ENCODE assay signal across 10 mouse cellular contexts in the genomic region with DNA sequence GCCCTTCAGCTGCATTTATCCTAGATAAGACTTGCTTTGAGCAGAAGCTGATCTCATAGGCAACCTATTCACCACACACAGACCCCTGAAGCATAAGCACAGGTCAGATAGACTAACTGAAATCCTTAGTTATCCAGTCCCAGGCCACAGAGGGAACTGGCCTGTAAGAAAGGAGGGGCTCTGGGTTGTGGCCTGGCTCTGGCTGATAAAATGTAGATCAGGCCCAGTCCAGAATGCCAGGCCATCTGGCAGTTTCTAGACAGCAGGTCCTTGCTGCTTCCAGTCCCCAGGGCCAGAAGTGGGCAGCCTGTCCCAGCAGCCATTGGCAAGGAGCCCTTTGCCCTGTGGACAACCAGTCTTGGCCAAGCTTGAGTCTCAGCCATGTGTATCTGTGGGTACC. TPM values are rescaled to one million over a fixed set of nuclear protein-coding genes. Genes with fewer than 3 reads are reported as not detected.
DNase-seq lines count a peak whose midpoint lies in the region; ATAC-seq and TF ChIP-seq lines count a peak whose summit lies in the region.
"Had no signal": no experiment of that assay in that cellular context is flagged by ENCODE, and none has a peak within 500 bp of the region (broad histone marks: within the 10 kb centered on the region; RNA-seq: fewer than 3 reads in every experiment).

No protein-coding gene starts in this region.

- DNase-seq in lung, postnatal 25 days (ENCODE audit: low spot score), result no peak
- peak; percentile 99 for DNase-seq in cerebellum, postnatal 10 days
- DNase-seq in lung, postnatal 0 days (ENCODE audit: low spot score), result no peak
- DNase-seq in lung, adult 18-20 months, result no peak

- 0 out of 2 replicates have a peak, but pooled peaks have one; percentile 23 for ATAC-seq in lung, embryonic 15.5 days (ENCODE audit: borderline replicate concordance, extremely low read depth, low FRiP score, low TSS enrichment)
- no peak for ATAC-seq in heart, embryonic 14.5 days (ENCODE audit: insufficient number of reproducible peaks, insufficient read depth, low FRiP score, low read depth)
- ATAC-seq in megakaryocyte-erythroid progenitor cell, adult 5-6 weeks (replicated peaks; ENCODE audit: low FRiP score, low TSS enrichment, poor library complexity, severe bottlenecking), result peak; percentile 79
- ATAC-seq in lung, postnatal 0 days, result no peak
- ATAC-seq in forebrain, embryonic 15.5 days (replicated peaks), result no peak

- no peaks in the 10 kb centered on the region for H3K9me3 ChIP-seq in lung, embryonic 15.5 days
- 0 out of 2 replicates have a peak, but pooled peaks cover 5% of the 10 kb centered on the region for H3K9me3 ChIP-seq in heart, embryonic 14.5 days (ENCODE audit: control insufficient read depth, low read length)
- no peaks in the 10 kb centered on the region for H3K9me3 ChIP-seq in lung, postnatal 0 days (ENCODE audit: low read length)
- H3K9me3 ChIP-seq in forebrain, embryonic 15.5 days, result no peaks in the 10 kb centered on the region
- H3K9me3 ChIP-seq: embryonic facial prominence, embryonic 12.5 days had no signal

- H3K4me2 ChIP-seq in lung, embryonic 15.5 days, result no peak overlapping the region
- H3K4me2 ChIP-seq in heart, embryonic 14.5 days (ENCODE audit: low read length), result no peak overlapping the region
- H3K4me2 ChIP-seq in lung, postnatal 0 days (replicated peaks; ENCODE audit: low read depth, low read length), result no peak overlapping the region
- no peak overlapping the region for H3K4me2 ChIP-seq in forebrain, embryonic 15.5 days (replicated peaks)
- H3K4me2 ChIP-seq: embryonic facial prominence, embryonic 12.5 days had no signal

- H3K4me3 ChIP-seq in lung, embryonic 15.5 days, result no peak overlapping the region
- no peak overlapping the region for H3K4me3 ChIP-seq in heart, embryonic 14.5 days (ENCODE audit: control insufficient read depth in 1 of 2, insufficient read depth in 1 of 2, low read depth in 1 of 2, low read length in 2 of 2)
- H3K4me3 ChIP-seq in lung, postnatal 0 days (ENCODE audit: low read depth, low read length), result no peak overlapping the region
- no peak overlapping the region for H3K4me3 ChIP-seq in forebrain, embryonic 15.5 days
- H3K4me3 ChIP-seq: embryonic facial prominence, embryonic 12.5 days had no signal

- H3K9ac ChIP-seq in lung, embryonic 15.5 days, result no peak overlapping the region
- peak overlapping the region; percentile 7; the same call in 1 of the 2 replicates for H3K9ac ChIP-seq in heart, embryonic 14.5 days (ENCODE audit: low read length)
- no peak overlapping the region for H3K9ac ChIP-seq in lung, postnatal 0 days (replicated peaks; ENCODE audit: low read depth)
- H3K9ac ChIP-seq in forebrain, embryonic 15.5 days (replicated peaks), result no peak overlapping the region
- H3K9ac ChIP-seq: embryonic facial prominence, embryonic 12.5 days had no signal

- H3K27ac ChIP-seq in lung, embryonic 15.5 days, result no peak overlapping the region
- peak overlapping the region; percentile 83 to 87 for H3K27ac ChIP-seq in heart, embryonic 14.5 days (replicated peaks in 1 of 2; ENCODE audit: control insufficient read depth in 1 of 2, insufficient read depth in 1 of 2, low read depth in 2 of 2, low read length in 2 of 2)
- H3K27ac ChIP-seq in lung, postnatal 0 days (ENCODE audit: low read length), result no peak overlapping the region
- no peak overlapping the region for H3K27ac ChIP-seq in forebrain, embryonic 15.5 days (replicated peaks)
- H3K27ac ChIP-seq: embryonic facial prominence, embryonic 12.5 days had no signal

- no peaks in the 10 kb centered on the region for H3K27me3 ChIP-seq in lung, embryonic 15.5 days
- H3K27me3 ChIP-seq in heart, embryonic 14.5 days (ENCODE audit: control insufficient read depth, insufficient read depth, low read length), result no peaks in the 10 kb centered on the region
- no peaks in the 10 kb centered on the region for H3K27me3 ChIP-seq in lung, postnatal 0 days (replicated peaks; ENCODE audit: insufficient read depth, low read length)
- H3K27me3 ChIP-seq in forebrain, embryonic 15.5 days, result no peaks in the 10 kb centered on the region
- H3K27me3 ChIP-seq: embryonic facial prominence, embryonic 12.5 days had no signal

- peaks cover 9% of the 10 kb centered on the region for H3K4me1 ChIP-seq in lung, embryonic 15.5 days
- peaks cover 19 to 31% of the 10 kb centered on the region in 2 experiments for H3K4me1 ChIP-seq in heart, embryonic 14.5 days (ENCODE audit: control insufficient read depth in 2 of 2, insufficient read depth in 2 of 2, low read length in 2 of 2)
- H3K4me1 ChIP-seq in lung, postnatal 0 days (ENCODE audit: insufficient read depth, low read depth, low read length), result no peaks in the 10 kb centered on the region
- peaks cover 23% of the 10 kb centered on the region for H3K4me1 ChIP-seq in forebrain, embryonic 15.5 days

- H3K36me3 ChIP-seq in lung, embryonic 15.5 days, result no peaks in the 10 kb centered on the region
- no peaks in the 10 kb centered on the region for H3K36me3 ChIP-seq in heart, embryonic 14.5 days (ENCODE audit: control insufficient read depth, insufficient read depth, low read length)
- no peaks in the 10 kb centered on the region for H3K36me3 ChIP-seq in lung, postnatal 0 days (ENCODE audit: insufficient read depth, low read length)
- no peaks in the 10 kb centered on the region for H3K36me3 ChIP-seq in forebrain, embryonic 15.5 days
- H3K36me3 ChIP-seq: embryonic facial prominence, embryonic 12.5 days had no signal

- no peak for TF ChIP-seq EP300 in lung, postnatal 0 days (IDR thresholded peaks at IDR 0.05)

- TF ChIP-seq CTCF in lung, postnatal 0 days (IDR thresholded peaks at IDR 0.05), result no peak

RNA-seq across cellular contexts. Expression of a gene that starts 22.4 kb away (rescaled TPM):
- 40.7 and 41.3 TPM in 2 replicates for polyA plus RNA-seq in lung, embryonic 15.5 days (2015; fragmentation: Nextera tagmentation; extraction: Ambion mirVana)
- 25.5 and 28.1 TPM in 2 replicates for polyA plus RNA-seq in heart, embryonic 14.5 days (2014; fragmentation: Nextera tagmentation; extraction: Ambion mirVana)
- total RNA-seq in megakaryocyte-erythroid progenitor cell, adult 5-6 weeks (2014; fragmentation: Nextera tagmentation), result 14.2 and 22.4 TPM in 2 replicates
- total RNA-seq in megakaryocyte-erythroid progenitor cell, adult 5-6 weeks (2017), result 8.4 and 12.3 TPM in 2 replicates
- 16.9 and 17.8 TPM in 2 replicates for polyA plus RNA-seq in lung, postnatal 0 days (2015; fragmentation: Nextera tagmentation; extraction: Ambion mirVana)
- 87.3 and 95.0 TPM in 2 replicates for polyA plus RNA-seq in forebrain, embryonic 15.5 days (2015; fragmentation: Nextera tagmentation; extraction: Ambion mirVana)
- total RNA-seq: MEL had no signal

Comparison
In these comparisons a context has a peak if more than half of its experiments do, and no peak if none do; other contexts are left out.
1. ATAC-seq: peak in lung, embryonic 15.5 days (single experiment) and megakaryocyte-erythroid progenitor cell, adult 5-6 weeks (single experiment); none in heart, embryonic 14.5 days (single experiment), lung, postnatal 0 days (single experiment) and forebrain, embryonic 15.5 days (single experiment).
2. H3K27ac ChIP-seq: peak in heart, embryonic 14.5 days (2 of 2); none in lung, embryonic 15.5 days (single experiment), lung, postnatal 0 days (single experiment) and forebrain, embryonic 15.5 days (single experiment).
3. DNase-seq: peak in cerebellum, postnatal 10 days (2 of 2); none in lung, postnatal 25 days (single experiment), lung, postnatal 0 days (single experiment) and lung, adult 18-20 months (0 of 2).